Mouse (Mus musculus) neural tube, embryonic 12.5 days (tissue): Measurements from ENCODE around the gene Adcy10. TPM values are rescaled to one million over a fixed set of nuclear protein-coding genes. Genes with fewer than 3 reads are reported as not detected.

Source experiments
- ATAC-seq: fragments of 200-750 bp; cut with Nextera tagmentation; 2 replicates; pipeline ENCODE4 v1.8.0; 2017; ENCODE audit warnings: low read depth, mild to moderate bottlenecking, moderate TSS enrichment, moderate library complexity; ENCODE audit not compliant: low FRiP score
- H3K27ac ChIP-seq: fragments of 300-500 bp; sonication (generic); 2 replicates; pipeline ENCODE4 v1.5.1; 2016
- H3K27me3 ChIP-seq: fragments of 300-500 bp; sonication (generic); replicated peaks from 2 replicates; pipeline ENCODE4 v1.6.1; 2016; ENCODE audit warnings: mild to moderate bottlenecking
- H3K36me3 ChIP-seq: fragments of 300-500 bp; sonication (generic); 2 replicates; pipeline ENCODE4 v1.6.1; 2016; ENCODE audit warnings: mild to moderate bottlenecking
- H3K4me1 ChIP-seq: fragments of 300-500 bp; sonication (generic); 2 replicates; pipeline ENCODE4 v1.6.1; 2016
- H3K4me2 ChIP-seq: fragments of 300-500 bp; sonication (generic); replicated peaks from 2 replicates; pipeline ENCODE4 v1.6.1; 2016; ENCODE audit warnings: mild to moderate bottlenecking
- H3K4me3 ChIP-seq: fragments of 300-500 bp; sonication (generic); 2 replicates; pipeline ENCODE4 v1.5.1; 2016
- H3K9ac ChIP-seq: fragments of 300-500 bp; sonication (generic); 2 replicates; pipeline ENCODE4 v1.6.1; 2016; ENCODE audit warnings: mild to moderate bottlenecking
- H3K9me3 ChIP-seq: fragments of 300-500 bp; sonication (generic); 2 replicates; pipeline ENCODE4 v1.6.1; 2016; ENCODE audit warnings: mild to moderate bottlenecking
- WGBS: fragments of 180-500 bp; shearing (Covaris S2); methylation state at CpG from one replicate; pipeline ENCODE4 v1.1.7; 2016; 5-methylcytosine and 5-hydroxymethylcytosine counted together
- polyA plus RNA-seq: library from polyadenylated mRNA; unstranded; fragments of >200 nt; fragmentation: Nextera tagmentation; extraction: Ambion mirVana; gene quantifications from 2 replicates; pipeline ENCODE4 v1.2.1, GENCODE M21; 2016

Adcy10 gene
- polyA plus RNA-seq, 1 experiment from 2014 or later = 0.25 TPM

DNA sequence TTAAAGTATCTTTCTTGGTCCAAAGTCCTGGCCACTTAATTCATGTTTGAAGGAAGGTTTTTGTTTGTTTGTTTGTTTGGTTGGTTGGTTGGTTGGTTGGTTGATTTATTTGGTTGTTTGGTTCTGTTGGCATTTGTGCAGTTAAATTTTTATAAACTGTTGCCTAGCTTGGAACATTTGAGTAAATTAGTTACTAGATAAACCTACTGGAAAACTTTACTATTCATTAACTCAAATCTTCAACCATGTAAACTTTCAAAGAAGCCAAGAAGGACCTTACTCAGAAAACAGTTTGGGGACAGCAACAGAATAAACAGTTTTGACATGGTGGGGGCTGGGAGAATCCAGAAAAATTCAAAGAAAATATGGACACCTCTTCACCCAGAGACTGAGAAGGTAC is 16.0 kb upstream of the Adcy10 start:
- Histone ChIP-seq H3K36me3 (no peaks in the 10 kb centered on the region), H3K4me3 (no peak overlapping the region), H3K9ac (no peak overlapping the region), H3K27ac (no peak overlapping the region), H3K4me1 (no peaks in the 10 kb centered on the region), H3K27me3 (no peaks in the 10 kb centered on the region), H3K4me2 (no peak overlapping the region), H3K9me3 (no peaks in the 10 kb centered on the region)
- ATAC-seq = no peak

DNA sequence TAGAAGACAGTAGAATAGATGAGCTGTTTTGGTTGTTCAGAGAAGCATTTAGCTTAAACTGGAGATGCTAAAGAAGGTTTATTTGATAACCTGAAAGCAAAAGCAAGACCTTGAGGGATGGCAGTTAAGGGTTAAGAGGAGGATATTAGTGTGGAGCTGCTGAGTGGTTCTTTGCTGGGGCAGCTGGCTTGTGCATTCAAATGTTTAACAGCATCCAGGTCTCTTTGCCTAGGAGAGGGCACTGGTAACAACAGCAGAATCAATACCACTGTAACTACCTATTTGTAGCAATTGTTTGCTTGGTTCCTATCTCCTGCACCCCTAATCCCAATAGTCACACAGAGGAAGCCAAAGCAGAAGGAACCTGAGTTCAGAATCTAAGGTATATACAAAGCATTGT is 15.3 kb upstream of the Adcy10 start:
- no peak for ATAC-seq

DNA sequence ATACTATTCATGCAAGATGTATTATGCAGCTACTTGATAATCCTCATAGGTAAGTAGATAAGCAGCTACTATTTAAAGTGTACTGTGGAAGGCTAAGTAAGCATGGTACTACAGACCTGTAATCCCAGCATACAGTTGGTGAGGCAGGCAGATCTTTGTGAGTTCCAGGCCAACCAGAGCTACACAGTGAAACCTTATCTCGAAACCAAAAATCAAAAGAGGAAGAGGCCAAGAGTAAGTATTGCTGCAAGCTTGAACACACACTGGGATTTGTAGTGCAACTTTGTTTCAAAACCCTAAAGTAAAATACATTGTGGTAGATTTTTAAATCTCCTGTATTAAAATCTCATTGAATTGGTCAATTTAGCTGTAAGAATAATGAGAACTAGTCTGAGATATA is 13.5 kb upstream of the Adcy10 start:
- no peaks in the 10 kb centered on the region for H3K27me3 ChIP-seq
- H3K36me3 ChIP-seq = no peaks in the 10 kb centered on the region
- no peak for ATAC-seq
- no peaks in the 10 kb centered on the region for H3K9me3 ChIP-seq
- WGBS = 93% methylated on average over 1 of the region's 1 CpGs
- no peak overlapping the region for H3K9ac ChIP-seq
- no peak overlapping the region for H3K4me3 ChIP-seq
- H3K27ac ChIP-seq = no peak overlapping the region
- no peak overlapping the region for H3K4me2 ChIP-seq
- no peaks in the 10 kb centered on the region for H3K4me1 ChIP-seq

More for the DNA sequence above, 15.3 kb upstream of the Adcy10 start:
- H3K9me3 ChIP-seq = no peaks in the 10 kb centered on the region
- no peaks in the 10 kb centered on the region for H3K27me3 ChIP-seq
- no peak overlapping the region for H3K4me2 ChIP-seq
- H3K36me3 ChIP-seq = no peaks in the 10 kb centered on the region
- H3K4me1 ChIP-seq = no peaks in the 10 kb centered on the region
- H3K4me3 ChIP-seq = no peak overlapping the region
- H3K27ac ChIP-seq = no peak overlapping the region
- no peak overlapping the region for H3K9ac ChIP-seq

DNA sequence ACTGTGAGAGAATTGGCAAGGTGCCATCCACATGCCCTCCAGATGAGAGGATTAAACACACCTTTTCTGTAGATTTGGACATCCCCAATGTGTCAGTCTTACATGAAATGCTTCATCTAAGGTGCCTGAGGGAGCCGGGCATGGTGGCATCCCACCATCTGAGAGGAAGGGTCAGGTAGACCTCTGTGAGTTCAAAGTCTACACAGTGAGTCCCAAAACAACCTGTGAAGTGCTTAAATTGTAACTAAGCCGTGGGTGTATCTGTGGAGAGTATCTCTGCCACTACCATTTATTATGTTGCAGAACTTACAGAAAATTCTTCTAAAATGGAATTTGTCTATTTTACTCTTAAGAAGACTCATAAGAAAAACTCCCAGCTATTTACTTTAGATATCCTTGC is 1.1 kb downstream of the Adcy10 start:
- Histone ChIP-seq H3K4me1 (no peaks in the 10 kb centered on the region), H3K9ac (no peak overlapping the region), H3K27me3 (no peaks in the 10 kb centered on the region), H3K4me2 (no peak overlapping the region), H3K36me3 (peaks cover 4% of the 10 kb centered on the region; the same call in 1 of the 2 replicates), H3K4me3 (no peak overlapping the region), H3K27ac (no peak overlapping the region), H3K9me3 (no peaks in the 10 kb centered on the region)
- ATAC-seq = no peak
- 91% methylated on average over 2 of the region's 2 CpGs for WGBS

DNA sequence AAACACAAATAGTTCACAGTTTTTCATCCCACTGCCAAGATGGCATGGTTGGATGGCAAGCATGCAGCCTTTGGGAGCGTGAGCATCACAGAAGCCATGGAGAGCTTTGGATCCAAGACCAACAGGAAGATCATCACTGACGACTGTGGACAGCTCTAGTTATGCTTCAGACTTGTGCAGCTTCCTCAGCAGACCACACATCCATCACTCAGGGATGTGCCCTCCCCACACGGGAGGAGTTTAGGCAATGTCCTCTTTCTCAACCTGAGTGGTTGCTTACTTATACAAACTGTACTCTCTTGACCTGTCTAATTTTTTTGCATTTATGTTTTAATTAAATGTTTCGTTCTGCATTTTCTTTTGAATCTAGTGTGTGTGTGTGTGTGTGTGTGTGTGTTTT is 4.2 kb downstream of the Adcy10 start:
- Histone ChIP-seq H3K4me3 (no peak overlapping the region), H3K27ac (no peak overlapping the region), H3K4me1 (no peaks in the 10 kb centered on the region), H3K4me2 (no peak overlapping the region), H3K9ac (no peak overlapping the region), H3K27me3 (no peaks in the 10 kb centered on the region), H3K36me3 (no peaks in the 10 kb centered on the region), H3K9me3 (no peaks in the 10 kb centered on the region)
- no peak for ATAC-seq
- WGBS = 81% methylated on average over 4 of the region's 4 CpGs

DNA sequence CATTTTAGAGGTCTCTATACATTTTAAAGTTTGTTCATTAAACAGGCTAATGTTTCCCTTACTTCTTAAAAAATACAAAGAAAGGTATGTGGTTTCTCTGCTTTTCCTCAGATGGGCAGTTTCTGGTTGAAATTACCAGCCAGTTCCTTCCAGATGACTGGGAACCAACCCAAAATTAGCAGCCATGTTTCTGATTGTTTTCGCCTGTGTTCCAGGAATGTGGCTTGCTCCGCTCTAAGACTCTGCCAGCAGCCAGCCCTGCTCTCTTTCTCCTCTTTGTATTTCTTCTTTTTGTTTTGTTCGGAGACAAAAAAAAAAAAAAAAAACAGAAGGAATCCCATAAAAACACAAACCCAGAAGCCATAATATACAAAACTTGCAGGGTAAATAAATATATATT is 13.9 kb downstream of the Adcy10 start:
- H3K36me3 ChIP-seq = no peaks in the 10 kb centered on the region
- H3K4me1 ChIP-seq = no peaks in the 10 kb centered on the region
- 56% methylated on average over 3 of the region's 3 CpGs for WGBS
- no peak overlapping the region for H3K4me3 ChIP-seq
- no peak overlapping the region for H3K27ac ChIP-seq
- no peak overlapping the region for H3K4me2 ChIP-seq
- no peaks in the 10 kb centered on the region for H3K9me3 ChIP-seq
- no peak for ATAC-seq
- H3K27me3 ChIP-seq = no peaks in the 10 kb centered on the region
- H3K9ac ChIP-seq = no peak overlapping the region

DNA sequence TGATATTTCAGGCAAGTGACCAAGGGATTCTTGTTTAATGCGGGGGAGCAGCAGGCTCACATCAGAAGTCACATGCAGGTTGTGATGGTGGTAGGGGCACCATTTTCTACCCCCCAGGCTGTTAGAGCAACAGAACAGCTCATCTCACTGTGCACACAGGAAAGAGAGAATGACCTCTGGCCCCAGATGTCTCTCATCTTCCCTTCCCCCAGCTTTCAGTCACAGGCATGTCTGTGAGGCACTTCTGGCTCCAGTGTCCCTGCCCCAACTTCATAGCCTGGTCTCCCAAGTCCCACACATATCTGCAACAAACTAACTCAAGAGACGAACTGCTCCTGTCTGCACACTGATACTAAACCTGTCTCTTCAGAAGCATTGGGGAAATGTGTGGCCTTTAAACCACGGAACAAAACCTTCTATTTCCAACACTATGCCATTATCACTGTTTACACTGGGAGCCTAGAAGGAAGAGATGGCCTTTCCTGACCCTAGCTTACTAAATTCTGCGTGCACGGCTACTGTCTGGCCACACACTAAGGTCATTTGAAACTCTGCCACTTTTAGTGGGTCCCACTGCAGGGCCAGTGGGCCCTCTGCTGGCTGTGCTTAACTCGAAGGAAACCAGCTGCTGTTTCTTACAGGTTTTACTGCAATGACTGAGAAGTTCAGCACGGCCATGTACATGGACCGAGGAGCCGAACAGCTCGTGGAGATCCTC is 18.5 kb downstream of the Adcy10 start:
- Histone ChIP-seq H3K9ac (no peak overlapping the region), H3K27me3 (no peaks in the 10 kb centered on the region), H3K4me1 (no peaks in the 10 kb centered on the region), H3K36me3 (no peaks in the 10 kb centered on the region), H3K4me2 (no peak overlapping the region), H3K9me3 (no peaks in the 10 kb centered on the region), H3K4me3 (no peak overlapping the region), H3K27ac (no peak overlapping the region)
- ATAC-seq = no peak
- WGBS = 58% methylated on average over 10 of the region's 10 CpGs

DNA sequence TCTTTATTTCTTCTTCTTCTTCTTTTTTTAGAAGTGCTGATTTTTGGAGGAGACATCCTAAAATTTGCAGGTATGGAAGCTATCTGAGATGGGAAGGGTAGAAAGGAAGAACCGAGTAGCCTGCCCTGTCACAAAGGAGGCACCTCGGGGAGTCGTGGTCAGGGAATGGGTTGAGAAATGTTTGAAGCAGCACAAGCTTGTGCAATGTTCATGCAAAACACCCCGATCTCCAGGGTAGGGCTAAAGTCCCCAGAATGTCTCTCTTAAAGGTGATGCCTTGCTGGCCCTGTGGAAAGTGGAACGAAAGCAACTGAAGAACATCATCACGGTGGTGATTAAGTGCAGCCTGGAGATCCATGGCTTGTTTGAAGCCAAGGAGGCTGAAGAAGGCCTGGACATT is 21.3 kb downstream of the Adcy10 start:
- Histone ChIP-seq H3K9me3 (no peaks in the 10 kb centered on the region), H3K9ac (no peak overlapping the region), H3K4me1 (no peaks in the 10 kb centered on the region), H3K27me3 (no peaks in the 10 kb centered on the region), H3K27ac (no peak overlapping the region), H3K4me3 (no peak overlapping the region), H3K4me2 (no peak overlapping the region), H3K36me3 (no peaks in the 10 kb centered on the region)
- ATAC-seq = no peak
- WGBS = 88% methylated on average over 6 of the region's 6 CpGs

DNA sequence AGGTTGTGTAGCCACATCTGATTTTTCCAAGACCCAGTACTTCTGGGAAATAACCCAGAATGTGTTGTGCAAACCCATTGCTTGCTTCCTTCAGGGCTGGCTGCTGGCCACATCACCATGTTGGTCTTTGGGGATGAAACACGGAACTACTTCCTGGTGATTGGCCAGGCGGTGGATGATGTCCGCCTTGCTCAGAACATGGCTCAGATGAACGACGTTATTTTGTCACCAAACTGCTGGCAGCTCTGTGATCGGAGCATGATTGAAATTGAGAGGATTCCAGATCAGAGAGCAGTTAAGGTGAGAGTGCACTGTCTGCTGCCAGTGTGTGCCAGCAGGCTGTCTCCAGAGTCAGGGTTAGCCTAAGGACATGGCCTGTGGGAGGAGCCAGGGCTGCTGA is 25.2 kb downstream of the Adcy10 start:
- Histone ChIP-seq H3K9ac (no peak overlapping the region), H3K4me1 (no peaks in the 10 kb centered on the region), H3K27me3 (no peaks in the 10 kb centered on the region), H3K9me3 (no peaks in the 10 kb centered on the region), H3K4me3 (no peak overlapping the region), H3K4me2 (no peak overlapping the region), H3K36me3 (no peaks in the 10 kb centered on the region), H3K27ac (no peak overlapping the region)
- 93% methylated on average over 6 of the region's 6 CpGs for WGBS
- no peak for ATAC-seq

DNA sequence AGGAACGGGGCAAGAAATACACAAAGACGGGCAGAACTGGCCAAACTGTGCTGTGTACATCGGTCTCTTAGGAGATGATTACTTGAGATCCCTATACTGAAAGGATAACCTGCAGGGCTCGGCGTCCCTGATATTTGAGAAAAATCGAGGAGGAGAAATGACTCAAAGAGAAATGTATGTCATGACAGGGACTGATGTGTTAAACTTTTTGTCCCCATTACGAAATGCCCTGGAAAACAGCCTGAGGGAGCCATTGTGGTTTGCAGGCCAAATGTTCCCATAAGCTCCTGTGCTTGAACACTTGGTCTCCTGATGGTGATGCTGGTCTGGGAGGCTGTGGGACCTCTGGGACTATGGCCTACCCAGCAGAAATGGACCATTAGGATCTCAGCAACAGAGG is 35.7 kb downstream of the Adcy10 start:
- Histone ChIP-seq H3K9ac (no peak overlapping the region), H3K36me3 (no peaks in the 10 kb centered on the region), H3K4me2 (no peak overlapping the region), H3K9me3 (no peaks in the 10 kb centered on the region), H3K27ac (no peak overlapping the region), H3K27me3 (no peaks in the 10 kb centered on the region), H3K4me3 (no peak overlapping the region), H3K4me1 (no peaks in the 10 kb centered on the region)
- 91% methylated on average over 7 of the region's 7 CpGs for WGBS
- ATAC-seq = no peak

DNA sequence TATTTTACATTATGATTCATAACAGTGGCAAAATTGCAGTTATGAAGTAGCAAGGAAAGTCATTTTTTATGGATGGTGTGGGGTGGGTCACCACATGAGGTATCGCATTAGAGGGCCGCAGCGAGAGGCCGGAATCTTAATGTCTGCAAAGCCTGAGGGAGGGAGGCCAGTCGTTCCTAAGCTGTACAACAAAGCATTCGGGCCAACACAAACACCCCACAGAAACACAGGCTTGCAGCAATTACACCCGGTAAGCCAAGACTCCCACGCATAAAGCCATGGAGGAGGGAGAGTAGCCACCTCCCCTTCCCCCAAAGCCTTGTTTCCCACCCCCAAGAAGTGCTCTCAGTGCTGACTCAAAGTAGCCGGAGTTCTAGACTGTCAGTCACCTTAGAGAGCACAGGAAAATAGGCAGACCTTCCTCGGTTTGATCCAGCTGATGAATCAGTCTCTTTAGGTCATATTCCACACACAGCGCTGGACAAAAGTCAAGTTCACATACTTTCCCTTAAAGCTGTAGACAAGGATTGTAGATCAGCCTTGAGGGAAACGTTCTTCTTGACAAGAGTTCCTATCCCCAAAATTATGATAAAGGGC is 51.2 kb downstream of the Adcy10 start:
- no peaks in the 10 kb centered on the region for H3K36me3 ChIP-seq
- no peak overlapping the region for H3K9ac ChIP-seq
- no peaks in the 10 kb centered on the region for H3K4me1 ChIP-seq
- ATAC-seq = no peak
- no peak overlapping the region for H3K27ac ChIP-seq
- WGBS = 72% methylated on average over 12 of the region's 12 CpGs
- H3K9me3 ChIP-seq = no peaks in the 10 kb centered on the region
- H3K4me2 ChIP-seq = no peak overlapping the region
- no peak overlapping the region for H3K4me3 ChIP-seq
- H3K27me3 ChIP-seq = no peaks in the 10 kb centered on the region

DNA sequence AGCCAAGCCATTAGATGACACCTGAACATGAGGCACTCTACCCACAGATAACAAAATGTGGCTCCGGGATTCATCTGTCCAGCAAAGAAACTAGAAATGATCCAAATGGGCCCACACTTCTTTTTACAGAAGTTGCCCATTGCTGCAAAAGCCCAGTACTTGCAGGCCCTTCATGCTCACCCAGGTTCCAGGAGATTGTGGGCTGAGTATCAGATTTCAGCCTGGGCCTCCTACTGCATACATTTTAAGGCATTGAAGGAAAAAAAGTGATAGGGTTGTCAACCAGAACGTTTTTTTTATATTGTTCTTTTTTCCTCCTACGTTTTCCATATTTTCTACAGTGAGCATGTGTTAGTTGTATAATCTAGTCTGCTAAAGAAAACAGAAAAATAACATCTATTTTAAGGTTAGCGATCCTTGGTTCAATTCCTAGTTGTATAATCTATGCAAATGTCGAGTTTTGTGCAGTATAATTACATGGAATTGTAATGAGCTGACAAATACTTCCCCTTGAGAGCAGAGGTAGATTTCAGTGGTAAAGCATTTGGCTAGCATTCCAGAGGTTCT is 52.3 kb downstream of the Adcy10 start:
- H3K9me3 ChIP-seq = no peaks in the 10 kb centered on the region
- no peaks in the 10 kb centered on the region for H3K4me1 ChIP-seq
- H3K4me2 ChIP-seq = no peak overlapping the region
- ATAC-seq = no peak
- no peak overlapping the region for H3K27ac ChIP-seq
- H3K27me3 ChIP-seq = no peaks in the 10 kb centered on the region
- 77% methylated on average over 5 of the region's 5 CpGs for WGBS
- H3K9ac ChIP-seq = no peak overlapping the region
- no peaks in the 10 kb centered on the region for H3K36me3 ChIP-seq
- no peak overlapping the region for H3K4me3 ChIP-seq

DNA sequence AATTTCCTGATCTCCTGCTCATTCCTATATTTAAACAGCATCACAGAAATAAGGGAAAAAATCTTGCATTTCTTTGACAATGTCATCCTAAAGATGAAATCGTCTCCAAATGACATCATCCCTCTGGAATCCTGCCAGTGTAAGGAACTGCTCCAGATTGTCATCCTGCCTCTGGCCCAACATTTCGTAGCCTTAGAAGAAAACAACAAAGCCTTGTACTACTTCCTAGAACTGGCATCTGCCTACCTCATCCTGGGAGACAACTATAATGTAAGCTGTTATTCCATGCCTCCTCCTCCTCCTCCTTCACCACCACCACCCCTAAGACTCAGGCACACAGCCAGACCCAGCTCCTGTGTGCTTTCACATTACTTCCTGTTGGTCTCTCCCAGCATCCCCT is 71.7 kb downstream of the Adcy10 start:
- WGBS = 79% methylated on average over 2 of the region's 2 CpGs
- H3K4me3 ChIP-seq = no peak overlapping the region
- no peaks in the 10 kb centered on the region for H3K27me3 ChIP-seq
- no peak overlapping the region for H3K27ac ChIP-seq
- no peaks in the 10 kb centered on the region for H3K4me1 ChIP-seq
- H3K9ac ChIP-seq = no peak overlapping the region
- no peaks in the 10 kb centered on the region for H3K36me3 ChIP-seq
- no peak overlapping the region for H3K4me2 ChIP-seq
- H3K9me3 ChIP-seq = peaks cover 14% of the 10 kb centered on the region
- ATAC-seq = no peak
